Mouse (Mus musculus) kidney, embryonic 14.5 days (tissue): ENCODE results near the gene Lrrc58. TPM values are rescaled to one million over a fixed set of nuclear protein-coding genes. Genes with fewer than 3 reads are reported as not detected.
A peak's percentile ranks its signal among the peaks of the same experiment; 100 is the strongest.

ENCODE experiments used
- ATAC-seq: fragments of 200-750 bp; cut with Nextera tagmentation; 2 replicates; pipeline ENCODE4 v1.8.0; 2017; ENCODE audit warnings: moderate number of reproducible peaks, mild to moderate bottlenecking, moderate TSS enrichment, moderate library complexity; ENCODE audit not compliant: low FRiP score, low TSS enrichment
- H3K27ac ChIP-seq: fragments of 300-500 bp; sonication (generic); 2 replicates; pipeline ENCODE4 v1.5.1; 2014; ENCODE audit warnings: low read depth, mild to moderate bottlenecking, low read length, moderate library complexity, mixed read lengths
- H3K27me3 ChIP-seq: fragments of 300-500 bp; sonication (generic); 2 replicates; pipeline ENCODE4 v1.6.1; 2014; ENCODE audit warnings: mild to moderate bottlenecking, low read length; ENCODE audit not compliant: control insufficient read depth, insufficient read depth
- H3K36me3 ChIP-seq: fragments of 300-500 bp; sonication (generic); 2 replicates; pipeline ENCODE4 v1.6.1; 2014; ENCODE audit warnings: low read length, mixed read lengths; ENCODE audit not compliant: control insufficient read depth, insufficient read depth
- H3K4me1 ChIP-seq: fragments of 300-500 bp; sonication (generic); 2 replicates; pipeline ENCODE4 v1.6.1; 2014; ENCODE audit warnings: low read length, mixed read lengths; ENCODE audit not compliant: control insufficient read depth, insufficient read depth
- H3K4me2 ChIP-seq: fragments of 300-500 bp; sonication (generic); replicated peaks from 2 replicates; pipeline ENCODE4 v1.6.1; 2014; ENCODE audit warnings: low read depth, mild to moderate bottlenecking, low read length
- H3K4me3 ChIP-seq: fragments of 300-500 bp; sonication (generic); 2 replicates; pipeline ENCODE4 v1.5.1; 2014; ENCODE audit warnings: mild to moderate bottlenecking, low read length
- H3K9ac ChIP-seq: fragments of 300-500 bp; sonication (generic); 2 replicates; pipeline ENCODE4 v1.6.1; 2014; ENCODE audit warnings: low read depth, mild to moderate bottlenecking, low read length, moderate library complexity
- H3K9me3 ChIP-seq: fragments of 300-500 bp; sonication (generic); 2 replicates; pipeline ENCODE4 v1.6.1; 2016; ENCODE audit warnings: low read length; ENCODE audit not compliant: control insufficient read depth
- WGBS: fragments of 180-500 bp; shearing (Covaris S2); extraction: QIAGEN DNeasy Blood & Tissue Kit; methylation state at CpG from one replicate; pipeline ENCODE4 v1.1.7; 2014; 5-methylcytosine and 5-hydroxymethylcytosine counted together
- polyA plus RNA-seq: library from polyadenylated mRNA; unstranded; fragments of >200 nt; fragmentation: Nextera tagmentation; extraction: Ambion mirVana; gene quantifications from 2 replicates; pipeline ENCODE4 v1.2.1, GENCODE M21; 2014

Gene Lrrc58
- polyA plus RNA-seq, 1 experiment from 2014 or later, result 78.1 TPM

DNA sequence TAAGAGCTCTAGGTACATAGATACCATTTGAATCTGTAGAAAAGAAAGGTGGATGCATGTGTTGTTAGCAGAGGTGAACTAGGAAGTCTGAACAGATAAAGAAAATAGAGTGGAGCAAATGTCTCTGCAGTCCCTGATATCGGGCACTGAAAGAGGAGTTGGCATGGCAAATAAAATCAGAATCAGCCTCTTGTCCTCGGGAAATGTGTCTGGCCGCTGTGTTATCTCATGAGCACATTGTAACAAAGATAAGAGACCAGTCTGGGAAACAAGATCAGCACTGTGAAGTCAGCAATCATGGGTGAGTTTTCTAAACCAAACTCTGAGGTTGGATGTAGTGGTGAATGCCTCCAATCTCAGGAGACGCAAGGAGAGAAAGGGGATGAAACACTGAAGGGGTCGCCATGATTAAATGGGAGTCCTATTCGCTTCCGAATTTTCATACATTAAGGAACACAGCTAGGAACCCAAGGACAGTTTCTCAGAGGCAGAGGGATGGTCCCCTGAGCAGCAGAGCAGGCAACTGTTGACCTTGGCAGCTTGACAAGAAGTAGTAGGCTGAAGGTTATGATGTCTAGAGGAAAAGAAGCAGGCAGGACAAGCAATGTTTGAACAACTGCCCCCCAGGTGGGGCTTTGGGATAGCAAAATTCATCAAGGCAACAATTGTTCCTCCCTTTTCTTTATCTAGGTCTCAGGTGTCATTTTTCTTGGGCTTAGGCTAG lies 22.8 kb upstream of the Lrrc58 start:
- ATAC-seq, result no peak
- H3K4me3 ChIP-seq, result no peak overlapping the region
- no peaks in the 10 kb centered on the region for H3K9me3 ChIP-seq
- H3K27ac ChIP-seq, result no peak overlapping the region
- 78% methylated on average over 7 of the region's 7 CpGs for WGBS
- no peaks in the 10 kb centered on the region for H3K36me3 ChIP-seq
- H3K4me2 ChIP-seq, result no peak overlapping the region
- H3K9ac ChIP-seq, result no peak overlapping the region
- H3K4me1 ChIP-seq, result no peaks in the 10 kb centered on the region
- H3K27me3 ChIP-seq, result no peaks in the 10 kb centered on the region

DNA sequence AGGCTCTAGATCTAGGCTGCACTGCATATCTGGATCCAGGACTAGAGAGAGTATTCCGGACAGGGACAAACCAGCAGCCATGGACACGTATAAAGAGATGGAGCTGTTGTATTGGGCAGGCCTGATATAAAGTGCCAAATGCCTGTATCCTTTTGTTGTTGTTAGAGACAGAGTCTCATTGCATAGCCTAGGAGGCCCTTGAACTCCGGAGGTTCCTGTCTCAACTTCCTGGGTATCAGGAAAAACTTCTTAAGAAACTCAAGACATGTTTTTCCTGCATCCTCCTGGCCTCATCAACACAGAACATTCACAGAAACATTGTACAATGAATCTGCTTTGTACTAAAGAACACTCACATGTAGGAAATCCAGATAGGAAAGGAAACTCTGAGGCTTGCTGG lies 21.1 kb upstream of the Lrrc58 start:
- no peak overlapping the region for H3K27ac ChIP-seq
- H3K9me3 ChIP-seq, result no peaks in the 10 kb centered on the region
- no peak overlapping the region for H3K4me3 ChIP-seq
- H3K36me3 ChIP-seq, result no peaks in the 10 kb centered on the region
- H3K27me3 ChIP-seq, result no peaks in the 10 kb centered on the region
- WGBS, result 79% methylated on average over 3 of the region's 3 CpGs
- no peak overlapping the region for H3K9ac ChIP-seq
- no peak overlapping the region for H3K4me2 ChIP-seq
- no peak for ATAC-seq
- no peaks in the 10 kb centered on the region; the same call in 1 of the 2 replicates for H3K4me1 ChIP-seq

DNA sequence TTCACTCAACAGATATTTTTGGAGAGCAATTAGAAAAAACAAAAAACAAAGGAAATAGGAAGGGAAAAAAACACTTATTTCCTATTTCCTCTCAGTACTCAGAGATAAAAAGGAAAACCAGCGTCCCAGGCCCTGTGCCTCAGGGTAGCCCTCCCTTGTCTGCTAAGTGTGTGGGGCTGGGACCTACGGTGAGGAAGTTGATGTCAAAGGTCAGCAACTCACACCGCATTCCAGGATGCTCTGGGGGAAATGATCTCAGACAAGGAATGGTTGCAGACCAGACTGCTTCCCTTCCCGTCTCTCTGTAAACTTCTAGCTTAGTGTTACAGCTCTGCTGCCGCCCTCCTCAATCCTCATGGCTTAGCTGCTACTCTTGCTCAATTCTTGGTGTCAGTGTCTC lies 16.8 kb upstream of the Lrrc58 start:
- no peaks in the 10 kb centered on the region for H3K9me3 ChIP-seq
- no peaks in the 10 kb centered on the region for H3K36me3 ChIP-seq
- H3K27me3 ChIP-seq, result no peaks in the 10 kb centered on the region
- H3K9ac ChIP-seq, result no peak overlapping the region
- no peak overlapping the region for H3K4me3 ChIP-seq
- peak overlapping the region; percentile 7; the same call in 1 of the 2 replicates for H3K27ac ChIP-seq
- H3K4me2 ChIP-seq, result no peak overlapping the region
- ATAC-seq, result 0 out of 2 replicates have a peak, but pooled peaks have one; percentile 65
- H3K4me1 ChIP-seq, result peaks cover under 1% of the 10 kb centered on the region; the same call in 1 of the 2 replicates
- WGBS, result 18% methylated on average over 5 of the region's 5 CpGs

DNA sequence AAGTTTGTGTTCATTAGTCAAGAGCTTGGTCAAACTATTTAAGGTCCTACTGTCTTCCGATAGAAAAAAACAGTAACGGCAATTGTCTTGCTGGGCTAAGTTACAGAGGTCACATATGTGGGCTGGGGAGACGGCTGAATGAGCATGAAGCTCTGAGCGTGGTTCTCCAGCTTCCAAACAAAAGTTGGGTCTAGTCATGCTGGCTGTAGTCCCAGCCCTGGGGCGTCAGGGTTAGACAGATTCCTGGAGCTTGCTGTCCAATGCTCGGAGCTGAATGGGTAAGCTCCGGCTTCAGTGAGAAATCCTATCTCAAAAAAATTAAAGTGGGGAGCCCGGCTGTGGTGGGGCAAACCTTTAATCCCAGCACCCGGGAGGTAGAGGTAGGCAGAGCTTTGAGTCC lies 14.9 kb upstream of the Lrrc58 start:
- no peak for ATAC-seq
- H3K4me1 ChIP-seq, result peaks cover 3% of the 10 kb centered on the region; the same call in 1 of the 2 replicates
- no peak overlapping the region for H3K9ac ChIP-seq
- no peaks in the 10 kb centered on the region for H3K36me3 ChIP-seq
- no peaks in the 10 kb centered on the region for H3K27me3 ChIP-seq
- no peaks in the 10 kb centered on the region for H3K9me3 ChIP-seq
- no peak overlapping the region for H3K27ac ChIP-seq
- H3K4me3 ChIP-seq, result no peak overlapping the region
- WGBS, result 55% methylated on average over 9 of the region's 9 CpGs
- no peak overlapping the region for H3K4me2 ChIP-seq

DNA sequence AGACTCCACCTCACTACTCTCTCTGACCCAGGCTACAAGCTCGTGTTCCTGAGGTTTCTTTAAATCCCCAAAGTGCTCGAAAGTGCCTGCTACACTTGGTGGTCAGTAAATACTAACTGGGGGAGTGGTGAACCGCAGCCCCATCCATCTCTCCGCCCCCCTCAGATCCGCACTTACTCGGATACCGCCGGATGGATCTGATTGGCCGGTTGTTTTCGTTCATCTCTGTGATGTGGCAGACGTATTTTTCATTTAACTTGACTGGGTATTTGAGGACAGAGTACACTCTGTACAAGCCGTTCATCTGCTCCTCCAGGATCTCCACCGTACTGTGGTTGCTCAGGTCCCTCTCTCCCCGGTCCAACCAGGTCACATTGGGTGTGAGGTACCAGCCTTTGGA lies 14.1 kb upstream of the Lrrc58 start:
- Histone ChIP-seq H3K27ac (no peak overlapping the region), H3K27me3 (no peaks in the 10 kb centered on the region), H3K4me1 (peaks cover 3% of the 10 kb centered on the region; the same call in 1 of the 2 replicates), H3K9ac (no peak overlapping the region), H3K36me3 (no peaks in the 10 kb centered on the region), H3K9me3 (no peaks in the 10 kb centered on the region), H3K4me2 (no peak overlapping the region), H3K4me3 (no peak overlapping the region)
- 74% methylated on average over 14 of the region's 14 CpGs for WGBS
- no peak for ATAC-seq

DNA sequence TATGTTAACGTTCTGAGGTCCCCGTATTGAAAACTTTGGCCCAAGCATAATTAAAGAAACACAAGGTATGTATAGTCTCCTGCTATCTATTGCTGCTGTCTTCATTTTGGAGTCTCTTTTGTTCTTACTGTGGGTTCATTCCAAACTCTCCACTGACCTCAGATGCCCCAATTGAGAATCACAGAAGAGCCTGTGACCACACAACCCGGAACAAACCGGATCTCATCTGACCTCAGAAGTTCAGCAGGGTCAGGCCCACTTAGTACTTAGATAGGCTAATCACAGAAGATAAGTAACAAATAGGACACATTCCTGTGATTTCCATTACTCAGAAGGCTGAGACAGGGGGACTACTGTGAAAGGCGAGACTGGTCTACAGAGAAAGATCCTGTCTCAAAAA lies 13.6 kb upstream of the Lrrc58 start:
- Histone ChIP-seq H3K9me3 (no peaks in the 10 kb centered on the region), H3K36me3 (no peaks in the 10 kb centered on the region), H3K27ac (no peak overlapping the region), H3K4me3 (no peak overlapping the region), H3K9ac (no peak overlapping the region), H3K4me1 (peaks cover 3% of the 10 kb centered on the region; the same call in 1 of the 2 replicates), H3K4me2 (no peak overlapping the region), H3K27me3 (no peaks in the 10 kb centered on the region)
- whole genome bisulfite sequencing, result 55% methylated on average over 5 of the region's 5 CpGs
- ATAC-seq, result no peak

DNA sequence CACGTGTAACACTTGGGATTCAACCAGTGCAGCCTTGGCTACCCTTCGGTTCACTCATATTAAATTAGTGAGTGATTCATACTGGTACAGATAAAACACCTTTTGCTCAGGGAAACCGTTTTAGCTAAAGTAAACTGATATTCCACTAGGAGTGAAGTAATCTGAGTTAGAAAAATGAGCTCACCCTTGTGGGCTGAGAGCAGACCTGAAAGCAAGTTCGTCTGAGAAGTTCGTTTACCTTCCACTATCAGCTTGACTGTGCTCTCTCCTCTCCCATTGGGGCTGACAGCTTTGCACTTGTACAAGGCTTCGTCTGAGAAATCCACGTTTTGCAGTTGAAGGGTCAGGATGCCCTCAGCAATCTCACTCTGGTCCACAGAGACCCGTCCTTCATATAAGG lies 12.6 kb upstream of the Lrrc58 start:
- Histone ChIP-seq H3K4me1 (peaks cover 3% of the 10 kb centered on the region; the same call in 1 of the 2 replicates), H3K9ac (no peak overlapping the region), H3K4me2 (no peak overlapping the region), H3K4me3 (no peak overlapping the region), H3K36me3 (no peaks in the 10 kb centered on the region), H3K9me3 (no peaks in the 10 kb centered on the region), H3K27me3 (no peaks in the 10 kb centered on the region), H3K27ac (no peak overlapping the region)
- 38% methylated on average over 8 of the region's 8 CpGs for WGBS
- ATAC-seq, result no peak

DNA sequence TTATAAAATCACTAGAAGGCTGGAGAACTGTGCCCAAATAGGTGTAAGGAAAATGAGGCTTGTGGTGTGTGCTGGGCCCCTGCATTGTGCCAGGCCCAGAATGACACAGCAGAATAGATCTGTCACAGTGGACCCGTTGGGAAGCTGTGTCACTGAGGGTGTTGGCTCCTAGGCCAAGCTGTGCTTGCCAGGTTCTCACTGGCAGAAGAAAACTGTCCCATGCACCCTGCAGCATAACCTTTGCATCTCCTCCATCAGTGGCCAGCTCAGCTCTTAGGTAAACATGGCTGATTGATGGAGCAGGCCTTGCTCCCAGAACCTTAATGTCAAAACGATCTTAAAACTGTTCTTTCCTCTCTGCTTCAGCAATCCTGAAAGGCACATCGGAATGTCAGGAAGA lies 11.9 kb upstream of the Lrrc58 start:
- 20% methylated on average over 3 of the region's 3 CpGs for WGBS
- ATAC-seq, result no peak
- H3K36me3 ChIP-seq, result no peaks in the 10 kb centered on the region
- no peak overlapping the region for H3K4me3 ChIP-seq
- no peak overlapping the region for H3K9ac ChIP-seq
- no peak overlapping the region for H3K4me2 ChIP-seq
- no peak overlapping the region for H3K27ac ChIP-seq
- H3K4me1 ChIP-seq, result peaks cover 3% of the 10 kb centered on the region; the same call in 1 of the 2 replicates
- no peaks in the 10 kb centered on the region for H3K27me3 ChIP-seq
- no peaks in the 10 kb centered on the region for H3K9me3 ChIP-seq

DNA sequence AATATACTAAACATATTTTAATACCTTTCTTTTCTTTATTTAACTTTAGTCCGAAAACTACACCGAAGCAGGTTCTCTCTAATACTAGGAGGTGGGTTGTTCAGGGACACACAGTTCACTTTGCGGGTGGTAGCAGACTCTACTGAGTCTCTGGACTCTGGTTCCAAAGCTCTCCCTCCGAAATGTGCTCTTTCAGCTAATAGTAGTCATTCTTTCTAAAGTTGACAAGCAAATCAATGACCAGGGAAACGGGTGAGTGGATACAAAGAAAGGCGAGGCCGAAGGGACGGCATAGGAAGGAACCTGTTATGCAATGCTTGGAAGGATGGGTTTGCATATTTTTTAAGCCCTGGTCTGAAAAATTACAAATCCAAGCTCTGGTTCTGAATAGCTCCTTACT lies 10.7 kb upstream of the Lrrc58 start:
- ATAC-seq, result no peak
- no peak overlapping the region for H3K4me2 ChIP-seq
- H3K4me1 ChIP-seq, result 0 out of 2 replicates have a peak, but pooled peaks cover 3% of the 10 kb centered on the region
- no peak overlapping the region for H3K9ac ChIP-seq
- no peak overlapping the region for H3K27ac ChIP-seq
- H3K27me3 ChIP-seq, result no peaks in the 10 kb centered on the region
- no peaks in the 10 kb centered on the region for H3K36me3 ChIP-seq
- H3K4me3 ChIP-seq, result no peak overlapping the region
- H3K9me3 ChIP-seq, result no peaks in the 10 kb centered on the region
- 72% methylated on average over 8 of the region's 8 CpGs for WGBS
